Mouse (Mus musculus): ENCODE data around the gene Alpk3.

- no peak for TF ChIP-seq CTCF (IDR thresholded peaks at IDR 0.05; ENCODE audit: low read depth, low read length)
- no peak for TF ChIP-seq GATA1 (IDR thresholded peaks at IDR 0.05; ENCODE audit: borderline replicate concordance, low read length)
- no peak for TF ChIP-seq TAL1 (conservative IDR thresholded peaks at IDR 0.05; ENCODE audit: low read depth, low read length)
- no peak for TF ChIP-seq GATA2 (IDR thresholded peaks at IDR 0.05; ENCODE audit: borderline replicate concordance, low read depth, low read length)
- no peak for TF ChIP-seq POLR2AphosphoS5 (IDR thresholded peaks at IDR 0.05; ENCODE audit: insufficient replicate concordance, low read depth, low read length)
Observed at GRCm38 (mm10) chr7:81153327-81153726, 95.9 kb downstream of the Alpk3 start.
